10 mouse cellular contexts compared by ENCODE assay signal in genomic region chr17:28330232-28330546, GRCm38 (mm10). TPM values are rescaled to one million over a fixed set of nuclear protein-coding genes. Genes with fewer than 3 reads are reported as not detected.
A peak's percentile ranks its signal among the peaks of the same experiment; 100 is the strongest.
DNase-seq lines count a peak whose midpoint lies in the region; ATAC-seq and TF ChIP-seq lines count a peak whose summit lies in the region.
"Had no signal": no experiment of that assay in that cellular context is flagged by ENCODE, and none has a peak within 500 bp of the region (broad histone marks: within the 10 kb centered on the region; RNA-seq: fewer than 3 reads in every experiment).

No protein-coding gene starts in this region.

- TF ChIP-seq POLR2A in cerebellum, adult 2 months (IDR thresholded peaks at IDR 0.05; ENCODE audit: borderline replicate concordance, insufficient read depth, low read length), result no peak

- ATAC-seq in neural tube, embryonic 11.5 days (ENCODE audit: insufficient read depth, low FRiP score, low TSS enrichment), result no peak
- ATAC-seq in forebrain, embryonic 15.5 days (replicated peaks), result no peak
- no peak for ATAC-seq in liver, embryonic 14.5 days (ENCODE audit: insufficient read depth)
- no peak for ATAC-seq in stomach, postnatal 0 days (ENCODE audit: low FRiP score, low TSS enrichment)

- DNase-seq in neural tube, embryonic 11.5 days (ENCODE audit: low spot score), result no peak
- DNase-seq in neural tube, embryonic 10.5 days (ENCODE audit: extremely low spot score, low spot score), result no peak
- DNase-seq in liver, embryonic 14.5 days (ENCODE audit: low read depth in 3 of 3, low spot score in 3 of 3), result no peak
- no peak for DNase-seq in stomach, postnatal 0 days (ENCODE audit: low spot score)
- DNase-seq in T-cell, adult 2 months (ENCODE audit: low spot score), result no peak
- no peak for DNase-seq in gastrocnemius, postnatal 10 days
- no peak for DNase-seq in cerebellum, adult 2 months
- DNase-seq: adrenal gland, postnatal 10 days; layer of hippocampus, adult 9-11 months had no signal

- peak overlapping the region; percentile 91 for H3K4me2 ChIP-seq in neural tube, embryonic 11.5 days (ENCODE audit: low read depth)
- H3K4me2 ChIP-seq in forebrain, embryonic 15.5 days (replicated peaks), result peak overlapping the region; percentile 93
- peak overlapping the region; percentile 85 for H3K4me2 ChIP-seq in liver, embryonic 14.5 days (ENCODE audit: low read depth)
- H3K4me2 ChIP-seq in stomach, postnatal 0 days (replicated peaks; ENCODE audit: low read depth), result peak overlapping the region; percentile 90

- no peaks in the 10 kb centered on the region for H3K9me3 ChIP-seq in neural tube, embryonic 11.5 days (ENCODE audit: control insufficient read depth, low read length)
- no peaks in the 10 kb centered on the region for H3K9me3 ChIP-seq in forebrain, embryonic 15.5 days
- no peaks in the 10 kb centered on the region for H3K9me3 ChIP-seq in liver, embryonic 14.5 days (ENCODE audit: control insufficient read depth, low read length)
- H3K9me3 ChIP-seq in stomach, postnatal 0 days (ENCODE audit: control insufficient read depth, low read length), result no peaks in the 10 kb centered on the region

- H3K9ac ChIP-seq in neural tube, embryonic 11.5 days (ENCODE audit: low read length), result peak overlapping the region; percentile 99; the same call in 1 of the 2 replicates
- peak overlapping the region; percentile 92; the same call in 1 of the 2 replicates for H3K9ac ChIP-seq in forebrain, embryonic 15.5 days (replicated peaks)
- H3K9ac ChIP-seq in liver, embryonic 14.5 days (replicated peaks), result peak overlapping the region; percentile 84
- peak overlapping the region; percentile 92; the same call in 1 of the 2 replicates for H3K9ac ChIP-seq in stomach, postnatal 0 days (ENCODE audit: low read length)

- no peak for TF ChIP-seq CTCF in liver, embryonic 14.5 days (IDR thresholded peaks at IDR 0.05; ENCODE audit: low read depth)
- TF ChIP-seq CTCF in stomach, postnatal 0 days (IDR thresholded peaks at IDR 0.05; ENCODE audit: low read depth), result no peak
- no peak for TF ChIP-seq CTCF in cerebellum, adult 2 months (IDR thresholded peaks at IDR 0.05; ENCODE audit: borderline replicate concordance, insufficient read depth, low read depth, low read length)

- peaks cover 2% of the 10 kb centered on the region for H3K36me3 ChIP-seq in neural tube, embryonic 11.5 days (ENCODE audit: control insufficient read depth, insufficient read depth, low read length)
- H3K36me3 ChIP-seq in forebrain, embryonic 15.5 days, result peaks cover 12% of the 10 kb centered on the region
- H3K36me3 ChIP-seq in liver, embryonic 14.5 days (replicated peaks; ENCODE audit: control insufficient read depth, insufficient read depth, low read depth), result peaks cover 23% of the 10 kb centered on the region
- H3K36me3 ChIP-seq in stomach, postnatal 0 days (ENCODE audit: control insufficient read depth, insufficient read depth, low read length), result peaks cover 15% of the 10 kb centered on the region

- peaks cover 19% of the 10 kb centered on the region for H3K4me1 ChIP-seq in neural tube, embryonic 11.5 days (ENCODE audit: control insufficient read depth, insufficient read depth, low read length)
- peaks cover 25% of the 10 kb centered on the region for H3K4me1 ChIP-seq in forebrain, embryonic 15.5 days
- peaks cover 4 to 16% of the 10 kb centered on the region in 2 experiments for H3K4me1 ChIP-seq in liver, embryonic 14.5 days (replicated peaks; ENCODE audit: control insufficient read depth in 2 of 2, insufficient read depth in 2 of 2, low read length in 1 of 2)
- H3K4me1 ChIP-seq in stomach, postnatal 0 days (replicated peaks; ENCODE audit: control insufficient read depth, insufficient read depth), result peaks cover 6% of the 10 kb centered on the region; the same call in 1 of the 2 replicates
- H3K4me1 ChIP-seq in cerebellum, adult 2 months (ENCODE audit: control insufficient read depth, insufficient read depth, low read length), result peaks cover 8% of the 10 kb centered on the region

- no peaks in the 10 kb centered on the region for H3K27me3 ChIP-seq in neural tube, embryonic 11.5 days (ENCODE audit: control insufficient read depth, insufficient read depth, low read length)
- no peaks in the 10 kb centered on the region for H3K27me3 ChIP-seq in forebrain, embryonic 15.5 days
- no peaks in the 10 kb centered on the region for H3K27me3 ChIP-seq in liver, embryonic 14.5 days (ENCODE audit: control insufficient read depth, insufficient read depth, low read length)
- H3K27me3 ChIP-seq in stomach, postnatal 0 days (ENCODE audit: control insufficient read depth, insufficient read depth, low read length), result no peaks in the 10 kb centered on the region
- H3K27me3 ChIP-seq in cerebellum, adult 2 months (ENCODE audit: control insufficient read depth, insufficient read depth, low read length), result no peaks in the 10 kb centered on the region

- TF ChIP-seq EP300 in liver, embryonic 14.5 days (IDR thresholded peaks at IDR 0.05; ENCODE audit: low read depth), result no peak
- no peak for TF ChIP-seq EP300 in stomach, postnatal 0 days (optimal IDR thresholded peaks at IDR 0.05)

- WGBS in neural tube, embryonic 11.5 days, result 49% methylated on average over 2 of the region's 2 CpGs
- 39% methylated on average over 2 of the region's 2 CpGs for WGBS in forebrain, embryonic 15.5 days
- 26% methylated on average over 2 of the region's 2 CpGs for WGBS in liver, embryonic 14.5 days (ENCODE audit: insufficient replicate concordance)
- 18% methylated on average over 2 of the region's 2 CpGs for WGBS in stomach, postnatal 0 days
- 47% methylated on average over 2 of the region's 2 CpGs for WGBS in cerebellum, adult 2 months

- peak overlapping the region; percentile 96 for H3K4me3 ChIP-seq in neural tube, embryonic 11.5 days (ENCODE audit: low read depth, low read length)
- peak overlapping the region; percentile 87 for H3K4me3 ChIP-seq in forebrain, embryonic 15.5 days
- H3K4me3 ChIP-seq in liver, embryonic 14.5 days (ENCODE audit: insufficient read depth in 1 of 2, low read depth in 2 of 2, low read length in 2 of 2), result peak overlapping the region; percentile 71
- H3K4me3 ChIP-seq in stomach, postnatal 0 days (ENCODE audit: low read depth, low read length), result peak overlapping the region; percentile 73; the same call in 1 of the 2 replicates
- no peak overlapping the region for H3K4me3 ChIP-seq in cerebellum, adult 2 months (replicated peaks; ENCODE audit: insufficient read depth, low read depth, low read length)

- no peak overlapping the region for H3K27ac ChIP-seq in neural tube, embryonic 11.5 days (ENCODE audit: low read depth, low read length)
- peak overlapping the region; percentile 33; the same call in 1 of the 2 replicates for H3K27ac ChIP-seq in forebrain, embryonic 15.5 days (replicated peaks)
- peak overlapping the region; percentile 58 for H3K27ac ChIP-seq in liver, embryonic 14.5 days
- H3K27ac ChIP-seq in stomach, postnatal 0 days (replicated peaks), result 0 out of 2 replicates have a peak overlapping the region, but pooled peaks have one; percentile 98
- no peak overlapping the region for H3K27ac ChIP-seq in cerebellum, adult 2 months (ENCODE audit: insufficient read depth, low read length)

RNA-seq across cellular contexts. Expression of gene Rpl10a, which starts 1.9 kb away (rescaled TPM):
- polyA plus RNA-seq in neural tube, embryonic 11.5 days (2014; fragmentation: Nextera tagmentation; extraction: Ambion mirVana), result 478 TPM in 2 replicates
- 359 and 384 TPM in 2 replicates for polyA plus RNA-seq in forebrain, embryonic 15.5 days (2015; fragmentation: Nextera tagmentation; extraction: Ambion mirVana)
- 1,169 and 1,992 TPM in 2 replicates for polyA plus RNA-seq in liver, embryonic 14.5 days (2012; rRNA removed)
- 506 and 510 TPM in 2 replicates for polyA plus RNA-seq in liver, embryonic 14.5 days (2014; fragmentation: Nextera tagmentation; extraction: Ambion mirVana)
- polyA plus RNA-seq in stomach, postnatal 0 days (2015; fragmentation: Nextera tagmentation; extraction: Ambion mirVana), result 491 and 514 TPM in 2 replicates
- 100 to 1,000 TPM; 699 to 738 TPM for total RNA-seq in gastrocnemius, postnatal 10 days (2021)
- polyA plus RNA-seq in cerebellum, adult 2 months (2012; rRNA removed), result 808 and 827 TPM in 2 replicates

RNA-seq across cellular contexts. Expression of gene Fance, which starts 16.9 kb away (rescaled TPM):
- polyA plus RNA-seq in neural tube, embryonic 11.5 days (2014; fragmentation: Nextera tagmentation; extraction: Ambion mirVana), result 23.2 and 23.7 TPM in 2 replicates
- polyA plus RNA-seq in forebrain, embryonic 15.5 days (2015; fragmentation: Nextera tagmentation; extraction: Ambion mirVana), result 25.9 and 27.4 TPM in 2 replicates
- 4.5 and 5.5 TPM in 2 replicates for polyA plus RNA-seq in liver, embryonic 14.5 days (2012; rRNA removed)
- polyA plus RNA-seq in liver, embryonic 14.5 days (2014; fragmentation: Nextera tagmentation; extraction: Ambion mirVana), result 9.4 and 10.4 TPM in 2 replicates
- 19.2 and 20.4 TPM in 2 replicates for polyA plus RNA-seq in stomach, postnatal 0 days (2015; fragmentation: Nextera tagmentation; extraction: Ambion mirVana)
- 10 to 100 TPM; 14.8 to 20.1 TPM for total RNA-seq in gastrocnemius, postnatal 10 days (2021)
- 16.5 and 18.4 TPM in 2 replicates for polyA plus RNA-seq in cerebellum, adult 2 months (2012; rRNA removed)

RNA-seq across cellular contexts. Expression of gene Tead3, which starts 20.4 kb away (rescaled TPM):
- 4.5 and 4.6 TPM in 2 replicates for polyA plus RNA-seq in neural tube, embryonic 11.5 days (2014; fragmentation: Nextera tagmentation; extraction: Ambion mirVana)
- 1.9 TPM in 2 replicates for polyA plus RNA-seq in forebrain, embryonic 15.5 days (2015; fragmentation: Nextera tagmentation; extraction: Ambion mirVana)
- 2.0 and 2.2 TPM in 2 replicates for polyA plus RNA-seq in liver, embryonic 14.5 days (2012; rRNA removed)
- polyA plus RNA-seq in liver, embryonic 14.5 days (2014; fragmentation: Nextera tagmentation; extraction: Ambion mirVana), result 0.52 and 0.63 TPM in 2 replicates
- 8.7 and 9.2 TPM in 2 replicates for polyA plus RNA-seq in stomach, postnatal 0 days (2015; fragmentation: Nextera tagmentation; extraction: Ambion mirVana)
- 10 to 100 TPM in 1 of 2 experiments, 1 to 10 TPM in 1; 10.0 to 14.8 TPM for total RNA-seq in gastrocnemius, postnatal 10 days (2021)
- 2.3 and 3.2 TPM in 2 replicates for polyA plus RNA-seq in cerebellum, adult 2 months (2012; rRNA removed)

RNA-seq across cellular contexts. Expression of gene Tulp1, which starts 34.8 kb away (rescaled TPM):
- polyA plus RNA-seq in neural tube, embryonic 11.5 days (2014; fragmentation: Nextera tagmentation; extraction: Ambion mirVana), result 3.3 and 5.0 TPM in 2 replicates
- polyA plus RNA-seq in forebrain, embryonic 15.5 days (2015; fragmentation: Nextera tagmentation; extraction: Ambion mirVana), result 1.2 and 1.8 TPM in 2 replicates
- polyA plus RNA-seq in liver, embryonic 14.5 days (2012; rRNA removed), result 0.12 and 0.26 TPM in 2 replicates
- 0.28 and 0.42 TPM in 2 replicates for polyA plus RNA-seq in liver, embryonic 14.5 days (2014; fragmentation: Nextera tagmentation; extraction: Ambion mirVana)
- polyA plus RNA-seq in stomach, postnatal 0 days (2015; fragmentation: Nextera tagmentation; extraction: Ambion mirVana), result 3.3 and 3.5 TPM in 2 replicates
- under 1 TPM; 0.40 to 0.50 TPM for total RNA-seq in gastrocnemius, postnatal 10 days (2021)
- polyA plus RNA-seq in cerebellum, adult 2 months (2012; rRNA removed), result 0.29 TPM in 1 of 2 replicates, not detected in the other

Comparison
In these comparisons a context has a peak if more than half of its experiments do, and no peak if none do; other contexts are left out.
1. H3K27ac ChIP-seq: peak in forebrain, embryonic 15.5 days (single experiment), liver, embryonic 14.5 days (single experiment) and stomach, postnatal 0 days (single experiment); none in neural tube, embryonic 11.5 days (single experiment) and cerebellum, adult 2 months (single experiment).
2. Peak in every context shown above with its lines, with median percentiles within 50 percentile points of each other: H3K4me2 ChIP-seq and H3K9ac ChIP-seq.